Mouse (Mus musculus): ENCODE data around the gene Tmem208. TPM values are rescaled to one million over a fixed set of nuclear protein-coding genes. Genes with fewer than 3 reads are reported as not detected.

The Tmem208 gene
- polyA plus RNA-seq, 1 experiment = 3.4 TPM

- TF ChIP-seq GATA1 (IDR thresholded peaks at IDR 0.05; ENCODE audit: low read length) (no peak), TAL1 (IDR thresholded peaks at IDR 0.05; ENCODE audit: low read length) (no peak)
- H3K27me3 ChIP-seq (ENCODE audit: control insufficient read depth) = peaks cover 61% of the 10 kb centered on the region
Observed at GRCm38 (mm10) chr8:105354549-105354948, 28.4 kb downstream of the Tmem208 start.

GRCm38 (mm10) chr8:105355179-105356024, 29.2 kb downstream of the Tmem208 start:
- no peak overlapping the region for H3K4me3 ChIP-seq (replicated peaks)
- H3K27me3 ChIP-seq (ENCODE audit: control insufficient read depth) = peaks cover 53% of the 10 kb centered on the region
- TF ChIP-seq TAL1 (IDR thresholded peaks at IDR 0.05; ENCODE audit: low read length) (no peak), GATA1 (IDR thresholded peaks at IDR 0.05; ENCODE audit: low read length) (no peak)
- H3K36me3 ChIP-seq (ENCODE audit: control insufficient read depth) = no peaks in the 10 kb centered on the region
- H3K4me1 ChIP-seq (ENCODE audit: control insufficient read depth) = peaks cover 2% of the 10 kb centered on the region
- H3K9me3 ChIP-seq (ENCODE audit: control insufficient read depth, low read length) = no peaks in the 10 kb centered on the region

More at GRCm38 (mm10) chr8:105354549-105354948, 28.4 kb downstream of the Tmem208 start:
- H3K4me1 ChIP-seq (ENCODE audit: control insufficient read depth) = peaks cover 2% of the 10 kb centered on the region
- H3K4me3 ChIP-seq (replicated peaks) = no peak overlapping the region
- H3K36me3 ChIP-seq (ENCODE audit: control insufficient read depth) = no peaks in the 10 kb centered on the region
- H3K9me3 ChIP-seq (ENCODE audit: control insufficient read depth, low read length) = peaks cover 4% of the 10 kb centered on the region; the same call in 1 of the 2 replicates

- TF ChIP-seq TAL1 (IDR thresholded peaks at IDR 0.05; ENCODE audit: low read length) (no peak), GATA1 (IDR thresholded peaks at IDR 0.05; ENCODE audit: low read length) (no peak)
- no peaks in the 10 kb centered on the region for H3K36me3 ChIP-seq (ENCODE audit: control insufficient read depth)
- peaks cover 2% of the 10 kb centered on the region for H3K4me1 ChIP-seq (ENCODE audit: control insufficient read depth)
- no peaks in the 10 kb centered on the region for H3K9me3 ChIP-seq (ENCODE audit: control insufficient read depth, low read length)
- no peak overlapping the region for H3K4me3 ChIP-seq (replicated peaks)
- peaks cover 40% of the 10 kb centered on the region for H3K27me3 ChIP-seq (ENCODE audit: control insufficient read depth)
Observed at GRCm38 (mm10) chr8:105356681-105357080, 30.5 kb downstream of the Tmem208 start.

GRCm38 (mm10) chr8:105359208-105359607, 33.1 kb downstream of the Tmem208 start:
- Histone ChIP-seq H3K36me3 (ENCODE audit: control insufficient read depth) (no peaks in the 10 kb centered on the region), H3K9me3 (ENCODE audit: control insufficient read depth, low read length) (no peaks in the 10 kb centered on the region), H3K4me1 (ENCODE audit: control insufficient read depth) (peaks cover 2% of the 10 kb centered on the region), H3K4me3 (replicated peaks) (no peak overlapping the region), H3K27me3 (ENCODE audit: control insufficient read depth) (peaks cover 26% of the 10 kb centered on the region)
- no peak for TF ChIP-seq GATA1 (IDR thresholded peaks at IDR 0.05; ENCODE audit: low read length)
- no peak for TF ChIP-seq TAL1 (IDR thresholded peaks at IDR 0.05; ENCODE audit: low read length)

GRCm38 (mm10) chr8:105359646-105360045, 33.5 kb downstream of the Tmem208 start:
- no peak overlapping the region for H3K4me3 ChIP-seq (replicated peaks)
- H3K27me3 ChIP-seq (ENCODE audit: control insufficient read depth) = peaks cover 24% of the 10 kb centered on the region
- TF ChIP-seq TAL1 (IDR thresholded peaks at IDR 0.05; ENCODE audit: low read length) (no peak), GATA1 (IDR thresholded peaks at IDR 0.05; ENCODE audit: low read length) (no peak)
- H3K9me3 ChIP-seq (ENCODE audit: control insufficient read depth, low read length) = no peaks in the 10 kb centered on the region
- H3K4me1 ChIP-seq (ENCODE audit: control insufficient read depth) = peaks cover 2% of the 10 kb centered on the region
- no peaks in the 10 kb centered on the region for H3K36me3 ChIP-seq (ENCODE audit: control insufficient read depth)

GRCm38 (mm10) chr8:105361751-105362702, 35.9 kb downstream of the Tmem208 start:
- Histone ChIP-seq H3K27me3 (ENCODE audit: control insufficient read depth) (peaks cover 12% of the 10 kb centered on the region), H3K4me1 (ENCODE audit: control insufficient read depth) (peaks cover 2% of the 10 kb centered on the region; the same call in 1 of the 2 replicates), H3K4me3 (replicated peaks) (no peak overlapping the region), H3K36me3 (ENCODE audit: control insufficient read depth) (no peaks in the 10 kb centered on the region), H3K9me3 (ENCODE audit: control insufficient read depth, low read length) (no peaks in the 10 kb centered on the region)
- TF ChIP-seq TAL1 (IDR thresholded peaks at IDR 0.05; ENCODE audit: low read length) (no peak), GATA1 (IDR thresholded peaks at IDR 0.05; ENCODE audit: low read length) (no peak)

- TF ChIP-seq GATA1 (IDR thresholded peaks at IDR 0.05; ENCODE audit: low read length) (no peak), TAL1 (IDR thresholded peaks at IDR 0.05; ENCODE audit: low read length) (no peak)
Observed at GRCm38 (mm10) chr8:105367107-105367506, 41.0 kb downstream of the Tmem208 start.

GRCm38 (mm10) chr8:105372473-105372872, 46.3 kb downstream of the Tmem208 start:
- Histone ChIP-seq H3K9me3 (ENCODE audit: control insufficient read depth, low read length) (peaks cover 6% of the 10 kb centered on the region; the same call in 1 of the 2 replicates), H3K36me3 (ENCODE audit: control insufficient read depth) (no peaks in the 10 kb centered on the region), H3K27me3 (ENCODE audit: control insufficient read depth) (peaks cover 12% of the 10 kb centered on the region), H3K4me1 (ENCODE audit: control insufficient read depth) (peaks cover 17% of the 10 kb centered on the region), H3K4me3 (replicated peaks) (no peak overlapping the region)
- TF ChIP-seq TAL1 (IDR thresholded peaks at IDR 0.05; ENCODE audit: low read length) = no peak
- TF ChIP-seq GATA1 (IDR thresholded peaks at IDR 0.05; ENCODE audit: low read length) = no peak

More at GRCm38 (mm10) chr8:105367107-105367506, 41.0 kb downstream of the Tmem208 start:
- Histone ChIP-seq H3K27me3 (ENCODE audit: control insufficient read depth) (peaks cover 8% of the 10 kb centered on the region), H3K36me3 (ENCODE audit: control insufficient read depth) (no peaks in the 10 kb centered on the region), H3K4me3 (replicated peaks) (no peak overlapping the region), H3K9me3 (ENCODE audit: control insufficient read depth, low read length) (0 out of 2 replicates have a peak, but pooled peaks cover 3% of the 10 kb centered on the region), H3K4me1 (ENCODE audit: control insufficient read depth) (no peaks in the 10 kb centered on the region)

All from erythroblast, embryonic 14.5 days (primary cell).